ENCODE assay signal across 22 mouse cellular contexts in genomic region chr16:52036295-52036694, GRCm38 (mm10). TPM values are rescaled to one million over a fixed set of nuclear protein-coding genes. Genes with fewer than 3 reads are reported as not detected.
A peak's percentile ranks its signal among the peaks of the same experiment; 100 is the strongest.
DNase-seq lines count a peak whose midpoint lies in the region; ATAC-seq and TF ChIP-seq lines count a peak whose summit lies in the region.
"Had no signal": no experiment of that assay in that cellular context is flagged by ENCODE, and none has a peak within 500 bp of the region (broad histone marks: within the 10 kb centered on the region; RNA-seq: fewer than 3 reads in every experiment).

No protein-coding gene starts in this region.

- no peak for TF ChIP-seq CTCF in liver, postnatal 0 days (IDR thresholded peaks at IDR 0.05; ENCODE audit: low read depth)

- H3K27me3 ChIP-seq in liver, postnatal 0 days (ENCODE audit: insufficient read depth, low read length), result no peaks in the 10 kb centered on the region
- H3K27me3 ChIP-seq in liver, embryonic 12.5 days (replicated peaks), result no peaks in the 10 kb centered on the region
- H3K27me3 ChIP-seq in hindbrain, embryonic 14.5 days (ENCODE audit: control insufficient read depth, insufficient read depth, low read length), result no peaks in the 10 kb centered on the region
- H3K27me3 ChIP-seq in midbrain, embryonic 15.5 days (replicated peaks), result no peaks in the 10 kb centered on the region
- no peaks in the 10 kb centered on the region for H3K27me3 ChIP-seq in intestine, embryonic 16.5 days (replicated peaks; ENCODE audit: control insufficient read depth, insufficient read depth, low read length)
- H3K27me3 ChIP-seq: heart, embryonic 13.5 days; intestine, embryonic 15.5 days; limb, embryonic 13.5 days had no signal

- H3K27ac ChIP-seq in liver, postnatal 0 days (ENCODE audit: low read depth), result 0 out of 2 replicates have a peak overlapping the region, but pooled peaks have one; percentile 13
- no peak overlapping the region for H3K27ac ChIP-seq in liver, embryonic 12.5 days
- 0 out of 2 replicates have a peak overlapping the region, but pooled peaks have one; percentile 4 for H3K27ac ChIP-seq in brown adipose tissue, adult 24 weeks (replicated peaks; ENCODE audit: low read depth, low read length)
- no peak overlapping the region for H3K27ac ChIP-seq in hindbrain, embryonic 14.5 days
- H3K27ac ChIP-seq in midbrain, embryonic 15.5 days, result no peak overlapping the region
- no peak overlapping the region for H3K27ac ChIP-seq in intestine, embryonic 16.5 days (ENCODE audit: low read length)
- H3K27ac ChIP-seq: embryonic facial prominence, embryonic 10.5 days; gastrocnemius, adult 2 months; heart, embryonic 13.5 days; intestine, embryonic 15.5 days; limb, embryonic 13.5 days; liver, embryonic 14.5 days; macrophage had no signal

- WGBS in liver, postnatal 0 days (ENCODE audit: insufficient replicate concordance), result 47% methylated on average over 3 of the region's 3 CpGs
- WGBS in liver, embryonic 12.5 days (ENCODE audit: insufficient replicate concordance), result 57% methylated on average over 3 of the region's 3 CpGs
- 71% methylated on average over 3 of the region's 3 CpGs for WGBS in hindbrain, embryonic 14.5 days
- 63% methylated on average over 3 of the region's 3 CpGs for WGBS in midbrain, embryonic 15.5 days
- 74% methylated on average over 3 of the region's 3 CpGs for WGBS in intestine, embryonic 16.5 days

- H3K9me3 ChIP-seq in liver, postnatal 0 days (ENCODE audit: low read length), result no peaks in the 10 kb centered on the region
- no peaks in the 10 kb centered on the region for H3K9me3 ChIP-seq in liver, embryonic 12.5 days (replicated peaks)
- no peaks in the 10 kb centered on the region for H3K9me3 ChIP-seq in hindbrain, embryonic 14.5 days (ENCODE audit: control insufficient read depth, low read length)
- H3K9me3 ChIP-seq in midbrain, embryonic 15.5 days, result no peaks in the 10 kb centered on the region
- H3K9me3 ChIP-seq in intestine, embryonic 16.5 days (ENCODE audit: control insufficient read depth, low read length), result no peaks in the 10 kb centered on the region
- H3K9me3 ChIP-seq: embryonic facial prominence, embryonic 10.5 days; G1E; heart, embryonic 13.5 days; intestine, embryonic 15.5 days; limb, embryonic 13.5 days had no signal

- no peak for DNase-seq in liver, postnatal 0 days
- DNase-seq in hindbrain, embryonic 14.5 days (ENCODE audit: low spot score), result no peak
- DNase-seq in urinary bladder, adult 2 months (ENCODE audit: low spot score), result no peak
- DNase-seq: adrenal gland, postnatal 36 days; cerebellum, adult 8-10 months; gastrocnemius, adult 2 months; heart, postnatal 36 days; right cerebral cortex, postnatal 25 days; thymus, adult 2 months had no signal

- ATAC-seq in liver, postnatal 0 days, result no peak
- ATAC-seq in liver, embryonic 12.5 days, result no peak
- no peak for ATAC-seq in hindbrain, embryonic 14.5 days (ENCODE audit: low FRiP score)
- no peak for ATAC-seq in midbrain, embryonic 15.5 days (replicated peaks)
- ATAC-seq in intestine, embryonic 16.5 days, result no peak
- ATAC-seq in activated CD4-positive, CD25-positive, alpha-beta regulatory T cell, adult 4 months, result no peak
- ATAC-seq: CD4-positive, CD25-positive, alpha-beta regulatory T cell, adult 4 months; intestine, embryonic 15.5 days had no signal

- no peak for TF ChIP-seq EP300 in liver, postnatal 0 days (IDR thresholded peaks at IDR 0.05; ENCODE audit: low read depth)

- H3K4me1 ChIP-seq in liver, postnatal 0 days (ENCODE audit: insufficient read depth), result peaks cover 51% of the 10 kb centered on the region
- H3K4me1 ChIP-seq in liver, embryonic 12.5 days, result peaks cover 12% of the 10 kb centered on the region
- peaks cover 20% of the 10 kb centered on the region for H3K4me1 ChIP-seq in brown adipose tissue, adult 24 weeks (ENCODE audit: control insufficient read depth, insufficient read depth, insufficient read length, low read length)
- H3K4me1 ChIP-seq in hindbrain, embryonic 14.5 days (replicated peaks; ENCODE audit: control insufficient read depth, insufficient read depth, low read length), result peaks cover 40% of the 10 kb centered on the region
- H3K4me1 ChIP-seq in midbrain, embryonic 15.5 days, result peaks cover 41% of the 10 kb centered on the region
- peaks cover 9% of the 10 kb centered on the region for H3K4me1 ChIP-seq in intestine, embryonic 16.5 days (ENCODE audit: control insufficient read depth, insufficient read depth, low read length)

- H3K9ac ChIP-seq in liver, postnatal 0 days (replicated peaks), result no peak overlapping the region
- no peak overlapping the region for H3K9ac ChIP-seq in liver, embryonic 12.5 days
- H3K9ac ChIP-seq in hindbrain, embryonic 14.5 days, result no peak overlapping the region
- H3K9ac ChIP-seq in midbrain, embryonic 15.5 days, result no peak overlapping the region
- H3K9ac ChIP-seq in intestine, embryonic 16.5 days (ENCODE audit: low read depth, low read length), result no peak overlapping the region
- H3K9ac ChIP-seq: heart, embryonic 13.5 days; intestine, embryonic 15.5 days; limb, embryonic 13.5 days; liver, embryonic 14.5 days had no signal

- no peak overlapping the region for H3K4me3 ChIP-seq in liver, postnatal 0 days (ENCODE audit: low read depth, low read length)
- no peak overlapping the region for H3K4me3 ChIP-seq in liver, embryonic 12.5 days
- H3K4me3 ChIP-seq in brown adipose tissue, adult 24 weeks (ENCODE audit: insufficient read depth, low read depth, low read length), result no peak overlapping the region
- H3K4me3 ChIP-seq in hindbrain, embryonic 14.5 days (replicated peaks; ENCODE audit: low read length), result no peak overlapping the region
- H3K4me3 ChIP-seq in midbrain, embryonic 15.5 days, result no peak overlapping the region
- no peak overlapping the region for H3K4me3 ChIP-seq in intestine, embryonic 16.5 days (ENCODE audit: low read length)
- H3K4me3 ChIP-seq: embryonic facial prominence, embryonic 10.5 days; gastrocnemius, adult 2 months; heart, embryonic 13.5 days; intestine, embryonic 15.5 days; limb, embryonic 13.5 days had no signal

- no peak overlapping the region for H3K4me2 ChIP-seq in liver, postnatal 0 days (ENCODE audit: low read depth, low read length)
- no peak overlapping the region for H3K4me2 ChIP-seq in liver, embryonic 12.5 days
- peak overlapping the region; percentile 68 for H3K4me2 ChIP-seq in hindbrain, embryonic 14.5 days (replicated peaks)
- 0 out of 2 replicates have a peak overlapping the region, but pooled peaks have one; percentile 1 for H3K4me2 ChIP-seq in midbrain, embryonic 15.5 days
- H3K4me2 ChIP-seq in intestine, embryonic 16.5 days (ENCODE audit: low read depth, low read length), result no peak overlapping the region
- H3K4me2 ChIP-seq: heart, embryonic 13.5 days; intestine, embryonic 15.5 days; limb, embryonic 13.5 days had no signal

- peaks cover 16% of the 10 kb centered on the region; the same call in 1 of the 2 replicates for H3K36me3 ChIP-seq in liver, postnatal 0 days (replicated peaks; ENCODE audit: insufficient read depth, low read length)
- H3K36me3 ChIP-seq in liver, embryonic 12.5 days, result peaks cover 17% of the 10 kb centered on the region
- H3K36me3 ChIP-seq in hindbrain, embryonic 14.5 days (replicated peaks; ENCODE audit: control insufficient read depth, insufficient read depth), result peaks cover 13% of the 10 kb centered on the region; the same call in 1 of the 2 replicates
- 0 out of 2 replicates have a peak, but pooled peaks cover 5% of the 10 kb centered on the region for H3K36me3 ChIP-seq in midbrain, embryonic 15.5 days (replicated peaks)
- H3K36me3 ChIP-seq in intestine, embryonic 16.5 days (ENCODE audit: control insufficient read depth, insufficient read depth, low read length), result no peaks in the 10 kb centered on the region
- H3K36me3 ChIP-seq: intestine, embryonic 15.5 days had no signal

RNA-seq across cellular contexts. Expression of gene Cblb, which starts 5.3 kb away (rescaled TPM):
- 2.0 and 2.1 TPM in 2 replicates for polyA plus RNA-seq in liver, postnatal 0 days (2015; fragmentation: Nextera tagmentation; extraction: Ambion mirVana)
- polyA plus RNA-seq in liver, embryonic 12.5 days (2016; fragmentation: Nextera tagmentation; extraction: Ambion mirVana), result 3.4 and 3.7 TPM in 2 replicates
- 6.6 and 8.0 TPM in 2 replicates for polyA plus RNA-seq in brown adipose tissue, adult 24 weeks (2012; ENCODE audit: insufficient read depth, insufficient read length, missing spikeins)
- 15.6 and 16.8 TPM in 2 replicates for polyA plus RNA-seq in hindbrain, embryonic 14.5 days (2014; fragmentation: Nextera tagmentation; extraction: Ambion mirVana)
- polyA plus RNA-seq in midbrain, embryonic 15.5 days (2015; fragmentation: Nextera tagmentation; extraction: Ambion mirVana), result 12.4 and 14.5 TPM in 2 replicates
- polyA plus RNA-seq in intestine, embryonic 16.5 days (2015; fragmentation: Nextera tagmentation; extraction: Ambion mirVana), result 5.7 and 7.1 TPM in 2 replicates
- 10 to 100 TPM; 37.4 to 38.3 TPM for polyA plus RNA-seq in activated CD4-positive, CD25-positive, alpha-beta regulatory T cell, adult 4 months (2017; shearing (Covaris generic))
- polyA plus RNA-seq in urinary bladder, adult 2 months (2012; rRNA removed), result 9.6 and 10.8 TPM in 2 replicates

Comparison
In these comparisons a context has a peak if more than half of its experiments do, and no peak if none do; other contexts are left out.
1. H3K27ac ChIP-seq: peak in liver, postnatal 0 days (single experiment) and brown adipose tissue, adult 24 weeks (single experiment); none in liver, embryonic 12.5 days (single experiment), hindbrain, embryonic 14.5 days (single experiment), midbrain, embryonic 15.5 days (single experiment) and intestine, embryonic 16.5 days (single experiment).
2. H3K4me2 ChIP-seq: peak in hindbrain, embryonic 14.5 days (single experiment) and midbrain, embryonic 15.5 days (single experiment); none in liver, postnatal 0 days (single experiment), liver, embryonic 12.5 days (single experiment) and intestine, embryonic 16.5 days (single experiment).